Mouse (Mus musculus) thymus, adult 2 months (tissue): ENCODE data around the gene Sypl2.

Experiments used
- CTCF ChIP-seq: fragments of 200-500 bp; IDR thresholded peaks from 2 replicates; pipeline ENCODE4 v1.5.1; 2012; ENCODE audit warnings: mild to moderate bottlenecking, control low read depth, low read length, moderate library complexity, borderline replicate concordance; ENCODE audit not compliant: control insufficient read depth, poor library complexity, insufficient read depth; ENCODE audit errors: extremely low read depth
- POLR2A ChIP-seq: fragments of 200-500 bp; IDR thresholded peaks from 2 replicates; pipeline ENCODE4 v1.6.1; 2012; ENCODE audit warnings: mild to moderate bottlenecking, low read length, control low read depth, moderate library complexity; ENCODE audit not compliant: control insufficient read depth, poor library complexity, insufficient read depth; ENCODE audit errors: extremely low read depth

DNA sequence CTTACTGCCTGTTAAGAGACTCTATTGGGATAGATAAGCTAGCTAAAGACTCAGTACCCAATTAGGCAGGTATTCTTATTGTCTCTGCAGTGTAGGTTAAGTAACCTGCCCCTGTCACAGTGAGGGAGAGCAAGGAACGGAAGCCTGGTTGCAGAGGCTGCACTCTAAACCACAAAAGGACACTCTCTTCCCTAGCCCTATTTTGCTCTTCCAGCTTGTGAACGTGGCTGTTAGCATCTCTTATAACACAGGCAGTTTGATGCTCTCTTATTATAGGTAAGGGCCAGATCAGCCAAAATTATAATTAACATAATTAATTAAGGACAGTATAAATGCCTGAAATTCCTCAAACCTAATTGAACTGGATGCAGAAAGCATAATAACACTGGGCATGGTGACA is 45.9 kb downstream of the Sypl2 start:
- no peak for TF ChIP-seq CTCF
- no peak for TF ChIP-seq POLR2A
